Mouse (Mus musculus) liver, postnatal 0 days (tissue): ENCODE data around the gene Nudt3. TPM values are rescaled to one million over a fixed set of nuclear protein-coding genes. Genes with fewer than 3 reads are reported as not detected.
A peak's percentile ranks its signal among the peaks of the same experiment; 100 is the strongest.

Source experiments
- ATAC-seq: fragments of 200-750 bp; cut with Nextera tagmentation; 2 replicates; pipeline ENCODE4 v1.8.0; 2017; ENCODE audit warnings: mild to moderate bottlenecking, moderate library complexity
- DNase-seq: peaks from one replicate; pipeline ENCODE4 v3.0.0-alpha.2; 2016
- H3K27ac ChIP-seq: fragments of 300-500 bp; sonication (generic); 2 replicates; pipeline ENCODE4 v1.5.1; 2014; ENCODE audit warnings: antibody characterized with exemption, moderate library complexity, mild to moderate bottlenecking, low read depth
- H3K27me3 ChIP-seq: fragments of 300-500 bp; sonication (generic); 2 replicates; pipeline ENCODE4 v1.6.1; 2014; ENCODE audit warnings: low read length, control low read depth, mixed read lengths; ENCODE audit not compliant: insufficient read depth
- H3K36me3 ChIP-seq: fragments of 300-500 bp; sonication (generic); replicated peaks from 2 replicates; pipeline ENCODE4 v1.6.1; 2014; ENCODE audit warnings: mild to moderate bottlenecking, control low read depth, low read length, moderate library complexity, mixed read lengths; ENCODE audit not compliant: insufficient read depth
- H3K4me1 ChIP-seq: fragments of 300-500 bp; sonication (generic); 2 replicates; pipeline ENCODE4 v1.6.1; 2014; ENCODE audit warnings: antibody characterized with exemption, mild to moderate bottlenecking, control low read depth; ENCODE audit not compliant: insufficient read depth
- H3K4me2 ChIP-seq: fragments of 300-500 bp; sonication (generic); 2 replicates; pipeline ENCODE4 v1.6.1; 2014; ENCODE audit warnings: low read depth, mild to moderate bottlenecking, low read length, moderate library complexity, mixed read lengths
- H3K4me3 ChIP-seq: fragments of 300-500 bp; sonication (generic); 2 replicates; pipeline ENCODE4 v1.5.1; 2014; ENCODE audit warnings: low read depth, low read length
- H3K9ac ChIP-seq: fragments of 300-500 bp; sonication (generic); replicated peaks from 2 replicates; pipeline ENCODE4 v1.6.1; 2014; ENCODE audit warnings: mild to moderate bottlenecking, moderate library complexity
- H3K9me3 ChIP-seq: fragments of 300-500 bp; sonication (generic); 2 replicates; pipeline ENCODE4 v1.6.1; 2016; ENCODE audit warnings: mild to moderate bottlenecking, control low read depth, low read length, mixed read lengths
- CTCF ChIP-seq: sonication (generic); IDR thresholded peaks from 2 replicates; pipeline ENCODE4 v1.5.1; 2016; ENCODE audit warnings: antibody characterized with exemption, low read depth
- EP300 ChIP-seq: IDR thresholded peaks from 2 replicates; pipeline ENCODE4 v1.6.1; 2016; ENCODE audit warnings: antibody characterized with exemption, low read depth, mild to moderate bottlenecking
- WGBS: fragments of 180-500 bp; shearing (Covaris S2); extraction: QIAGEN DNeasy Blood & Tissue Kit; methylation state at CpG from one replicate; pipeline ENCODE4 v1.1.7; 2014; ENCODE audit not compliant: insufficient replicate concordance; 5-methylcytosine and 5-hydroxymethylcytosine counted together
- polyA plus RNA-seq: library from polyadenylated mRNA; unstranded; fragments of >200 nt; fragmentation: Nextera tagmentation; extraction: Ambion mirVana; gene quantifications from 2 replicates; pipeline ENCODE4 v1.2.1, GENCODE M21; 2015

Gene Nudt3
- polyA plus RNA-seq, result 17.9 and 20.2 TPM in 2 replicates

GRCm38 (mm10) chr17:27623360-27624326 is at the start of gene Nudt3:
Gene Nudt3 (minus strand): TSS chr17:27623495.
- WGBS, result 14% methylated on average over 39 of the region's 91 CpGs

GRCm38 (mm10) chr17:27671720-27672119 is 48.4 kb upstream of the Nudt3 start:
- TF ChIP-seq EP300 (no peak), CTCF (no peak)
- Histone ChIP-seq H3K27ac (no peak overlapping the region), H3K4me2 (no peak overlapping the region), H3K9ac (no peak overlapping the region), H3K27me3 (no peaks in the 10 kb centered on the region), H3K36me3 (no peaks in the 10 kb centered on the region), H3K9me3 (no peaks in the 10 kb centered on the region), H3K4me1 (no peaks in the 10 kb centered on the region), H3K4me3 (no peak overlapping the region)
- WGBS, result 78% methylated on average over 6 of the region's 6 CpGs
- DNase-seq (no peak), ATAC-seq (no peak)

More at GRCm38 (mm10) chr17:27623360-27624326, at the start of gene Nudt3:
- H3K27ac ChIP-seq, result peak within 1 kb of the TSS; percentile 88
- peaks cover 32% of the 10 kb centered on the region for H3K4me1 ChIP-seq
- DNase-seq (peak; percentile 91), ATAC-seq (peak; percentile 90)
- no peaks in the 10 kb centered on the region for H3K36me3 ChIP-seq
- peak within 1 kb of the TSS; percentile 88 for H3K9ac ChIP-seq
- no peaks in the 10 kb centered on the region for H3K9me3 ChIP-seq
- no peaks in the 10 kb centered on the region for H3K27me3 ChIP-seq
- no peak for TF ChIP-seq CTCF
- peak within 1 kb of the TSS; percentile 88 for H3K4me3 ChIP-seq
- peak within 1 kb of the TSS; percentile 91 for H3K4me2 ChIP-seq

- no peak overlapping the region for H3K4me3 ChIP-seq
- H3K4me1 ChIP-seq, result peaks cover 7% of the 10 kb centered on the region
- ATAC-seq (no peak), DNase-seq (no peak)
- peaks cover 29% of the 10 kb centered on the region for H3K27me3 ChIP-seq
- no peaks in the 10 kb centered on the region for H3K36me3 ChIP-seq
- no peak overlapping the region for H3K27ac ChIP-seq
- H3K9me3 ChIP-seq, result no peaks in the 10 kb centered on the region
- WGBS, result 73% methylated on average over 7 of the region's 7 CpGs
- no peak overlapping the region for H3K9ac ChIP-seq
- TF ChIP-seq EP300 (no peak), CTCF (no peak)
- no peak overlapping the region for H3K4me2 ChIP-seq
These were observed 35.5 kb upstream of the Nudt3 start for GRCm38 (mm10) chr17:27658767-27659166.

GRCm38 (mm10) chr17:27657123-27657522 is 33.8 kb upstream of the Nudt3 start:
- H3K4me3 ChIP-seq, result no peak overlapping the region
- TF ChIP-seq EP300 (no peak), CTCF (no peak)
- no peaks in the 10 kb centered on the region for H3K36me3 ChIP-seq
- WGBS, result 47% methylated on average over 8 of the region's 8 CpGs
- H3K27ac ChIP-seq, result no peak overlapping the region
- H3K27me3 ChIP-seq, result peaks cover 31% of the 10 kb centered on the region
- H3K4me1 ChIP-seq, result peaks cover 7% of the 10 kb centered on the region
- H3K4me2 ChIP-seq, result no peak overlapping the region
- no peak for DNase-seq
- no peak for ATAC-seq
- H3K9me3 ChIP-seq, result no peaks in the 10 kb centered on the region
- no peak overlapping the region for H3K9ac ChIP-seq

GRCm38 (mm10) chr17:27656414-27656813 is 33.1 kb upstream of the Nudt3 start:
- Histone ChIP-seq H3K4me1 (peaks cover 7% of the 10 kb centered on the region), H3K36me3 (no peaks in the 10 kb centered on the region), H3K27ac (no peak overlapping the region), H3K9me3 (no peaks in the 10 kb centered on the region), H3K4me3 (no peak overlapping the region), H3K4me2 (no peak overlapping the region), H3K9ac (no peak overlapping the region), H3K27me3 (peaks cover 31% of the 10 kb centered on the region)
- TF ChIP-seq EP300, result no peak
- TF ChIP-seq CTCF, result no peak
- 6% methylated on average over 5 of the region's 5 CpGs for WGBS
- no peak for ATAC-seq
- DNase-seq, result no peak

- Histone ChIP-seq H3K27me3 (peaks cover 31% of the 10 kb centered on the region), H3K4me3 (peak overlapping the region; percentile 41; the same call in 1 of the 2 replicates), H3K36me3 (no peaks in the 10 kb centered on the region), H3K9me3 (no peaks in the 10 kb centered on the region), H3K4me2 (peak overlapping the region; percentile 64), H3K4me1 (peaks cover 7% of the 10 kb centered on the region), H3K27ac (no peak overlapping the region), H3K9ac (no peak overlapping the region)
- no peak for DNase-seq
- TF ChIP-seq CTCF, result no peak
- TF ChIP-seq EP300, result no peak
- no peak for ATAC-seq
- WGBS, result 3% methylated on average over 12 of the region's 14 CpGs
These were observed 32.7 kb upstream of the Nudt3 start for GRCm38 (mm10) chr17:27656011-27656399.
